Mouse (Mus musculus) urinary bladder, postnatal 4 days (tissue): Measurements from ENCODE around the gene Olfr1404.
"Not testable (repeated sequence)": the region's sequence is repeated elsewhere in the genome, so short reads cannot be mapped to it uniquely, and the experiment has no call there.

Source experiments
- DNase-seq, 2 experiments: peaks; one replicate each; pipeline ENCODE4 v3.0.0; 2021 to 2022; ENCODE audit warnings: low spot score in 2 of 2

Olfr1404 gene

GRCm38 (mm10) chr1:173212092-173212491, at the start of gene Olfr1404:
Gene Olfr1404 (plus strand): TSS chr1:173212392.
- DNase-seq: no peak

GRCm38 (mm10) chr1:173174154-173174842, 37.9 kb upstream of the Olfr1404 start:
- DNase-seq: no peak

GRCm38 (mm10) chr1:173190540-173190939, 21.7 kb upstream of the Olfr1404 start, which contains the start of gene Olfr1406:
Gene Olfr1406 (minus strand): TSS chr1:173190640.
- no peak for DNase-seq

GRCm38 (mm10) chr1:173192059-173192458, 20.1 kb upstream of the Olfr1404 start:
- DNase-seq: no peak

- DNase-seq: no peak
Measured at GRCm38 (mm10) chr1:173196359-173196758, 15.8 kb upstream of the Olfr1404 start.

- no peak for DNase-seq
Measured at GRCm38 (mm10) chr1:173197508-173197907, 14.7 kb upstream of the Olfr1404 start, which contains the start of gene Olfr218. Gene Olfr218 (plus strand): TSS chr1:173197808.

GRCm38 (mm10) chr1:173216481-173216880, 4.3 kb downstream of the Olfr1404 start:
- DNase-seq: no peak

GRCm38 (mm10) chr1:173227081-173227480, 14.9 kb downstream of the Olfr1404 start, which contains the start of gene Fcer1a:
Gene Fcer1a (minus strand): TSS chr1:173227214.
- no peak for DNase-seq

GRCm38 (mm10) chr1:173237004-173237403, 24.8 kb downstream of the Olfr1404 start:
- DNase-seq: not testable (repeated sequence)

GRCm38 (mm10) chr1:173249888-173250287, 37.7 kb downstream of the Olfr1404 start:
- no peak for DNase-seq

- no peak for DNase-seq
Measured at GRCm38 (mm10) chr1:173265701-173266100, 53.5 kb downstream of the Olfr1404 start, which contains the start of gene Olfr418. Gene Olfr418 (plus strand): TSS chr1:173266001.
